Mouse (Mus musculus) ZHBTc4 (cell line): Measurements from ENCODE around the gene Gcnt7.
A peak's percentile ranks its signal among the peaks of the same experiment; 100 is the strongest.

ENCODE experiments used
- DNase-seq: peaks from one replicate; pipeline ENCODE4 v3.0.0-alpha.2; 2011; ENCODE audit warnings: low read depth, low spot score

Gene Gcnt7

DNA sequence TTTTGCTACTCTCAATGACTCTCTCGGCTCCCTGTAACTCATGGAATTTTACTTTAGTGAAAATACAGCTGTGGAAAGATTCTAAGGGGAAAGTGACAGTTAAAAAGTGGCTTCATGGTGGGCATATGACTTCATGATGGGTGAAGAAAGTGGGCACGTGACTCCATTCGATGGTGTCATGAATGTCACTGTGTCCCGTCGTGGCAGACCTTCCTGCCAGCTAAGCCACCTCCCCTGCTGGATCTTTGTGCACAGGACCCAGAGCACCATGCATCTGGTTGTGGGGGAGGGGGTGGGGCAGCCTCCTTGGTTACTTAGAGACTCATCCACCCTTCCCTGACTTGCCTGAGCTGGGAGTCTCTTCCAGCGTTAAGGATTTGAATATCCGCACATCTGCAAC, 54.2 kb downstream of the Gcnt7 start:
- peak; percentile 33 for DNase-seq

DNA sequence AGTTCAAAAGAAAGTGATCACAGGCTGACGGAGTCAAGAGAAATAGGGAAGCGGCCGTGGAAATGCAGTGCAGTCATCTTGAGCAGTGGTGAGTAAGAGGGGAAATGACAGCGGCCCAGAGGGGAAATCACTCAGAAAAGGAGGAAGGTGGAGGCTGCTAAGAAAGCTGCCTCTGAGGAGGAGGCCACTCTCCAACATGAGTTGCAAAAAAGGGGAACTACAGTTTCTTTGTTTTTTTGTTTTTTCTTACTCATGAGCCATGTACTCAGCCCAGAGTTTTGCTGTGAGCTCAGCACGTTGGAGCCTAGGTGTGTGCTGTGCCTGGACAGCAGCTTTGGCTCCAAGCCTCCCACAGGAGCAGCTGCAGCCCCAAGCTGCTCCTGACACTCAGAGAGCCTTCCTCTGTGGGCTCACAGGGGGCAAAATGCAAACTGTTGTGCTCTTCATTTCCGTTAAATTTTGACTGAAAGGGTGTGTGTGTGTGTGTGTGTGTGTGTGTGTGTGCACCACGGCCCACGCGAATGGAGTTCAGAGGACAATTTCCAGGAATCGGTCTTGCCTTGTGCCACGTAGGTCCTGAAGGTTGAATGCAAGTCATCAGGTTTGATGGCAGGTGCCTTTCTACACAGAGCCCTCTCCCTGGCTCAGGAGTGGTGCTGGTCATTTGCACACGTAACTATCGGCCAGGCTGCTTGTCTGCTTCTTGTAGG, 57.1 kb downstream of the Gcnt7 start:
- no peak for DNase-seq
